Mouse (Mus musculus) hematopoietic stem cell, adult 5-6 weeks (primary cell): ENCODE measurements around the gene Wnt5b. TPM values are rescaled to one million over a fixed set of nuclear protein-coding genes. Genes with fewer than 3 reads are reported as not detected.

Experiments used
- ATAC-seq, 2 experiments: fragments of 125-278 bp in 1 of 2; replicated peaks in 1 of 2; 2 replicates each; pipeline ENCODE4 v1.8.0; 2016 to 2017; ENCODE audit warnings: inconsistent platforms in 2 of 2, mild to moderate bottlenecking in 2 of 2, moderate number of reproducible peaks in 2 of 2, low read depth in 1 of 2, moderate TSS enrichment in 1 of 2; ENCODE audit not compliant: low FRiP score in 2 of 2, poor library complexity in 2 of 2, severe bottlenecking in 2 of 2, insufficient read depth in 1 of 2, low TSS enrichment in 1 of 2
- total RNA-seq: library from RNA; stranded (forward); fragments of 172-1452, 232-1000 nt; gene quantifications from 2 replicates; pipeline ENCODE4 v1.2.3, GENCODE M21; 2017

Wnt5b gene
- total RNA-seq, 1 experiment from 2014 or later, result not detected

DNA sequence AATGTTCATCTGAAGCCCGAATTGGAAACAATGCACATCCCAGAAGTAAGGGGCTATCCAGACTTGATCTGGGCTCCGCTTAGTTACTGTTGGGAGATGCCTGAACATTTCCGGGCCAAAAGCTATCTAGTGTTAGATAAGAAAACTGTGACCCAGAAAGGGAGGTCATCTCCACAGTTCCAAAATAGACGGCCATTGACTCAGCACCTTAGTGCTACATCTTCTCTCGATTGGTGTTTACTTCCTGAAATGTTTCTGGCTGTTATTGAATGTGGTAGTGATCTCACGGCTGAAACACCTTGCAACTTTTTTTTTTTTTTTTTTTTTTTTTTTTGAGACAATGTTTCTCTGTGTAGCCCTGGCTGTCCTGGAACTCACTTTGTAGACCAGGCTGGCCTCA lies 68.2 kb downstream of the Wnt5b start:
- no peak for ATAC-seq

DNA sequence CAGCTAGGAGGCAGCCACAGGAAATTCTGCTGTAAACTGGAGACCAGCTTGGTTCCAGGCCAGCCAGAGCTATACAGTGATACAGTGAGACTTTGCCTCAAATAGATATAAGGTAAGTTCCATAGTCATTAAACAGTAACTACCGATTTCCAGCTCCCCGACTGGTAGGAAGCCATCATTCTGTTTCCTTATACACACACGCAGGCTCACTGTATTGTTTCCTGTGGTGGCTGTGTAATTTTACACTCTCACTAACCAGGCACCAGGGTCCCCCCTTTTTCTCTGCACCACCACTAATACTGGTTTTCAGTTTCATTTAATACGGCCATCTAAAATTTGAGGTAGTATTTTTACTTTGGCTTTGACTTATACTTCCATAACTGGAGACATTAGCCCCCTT lies 70.2 kb downstream of the Wnt5b start:
- peak; percentile 26 to 62; a peak in 2 of 4 replicates for ATAC-seq

DNA sequence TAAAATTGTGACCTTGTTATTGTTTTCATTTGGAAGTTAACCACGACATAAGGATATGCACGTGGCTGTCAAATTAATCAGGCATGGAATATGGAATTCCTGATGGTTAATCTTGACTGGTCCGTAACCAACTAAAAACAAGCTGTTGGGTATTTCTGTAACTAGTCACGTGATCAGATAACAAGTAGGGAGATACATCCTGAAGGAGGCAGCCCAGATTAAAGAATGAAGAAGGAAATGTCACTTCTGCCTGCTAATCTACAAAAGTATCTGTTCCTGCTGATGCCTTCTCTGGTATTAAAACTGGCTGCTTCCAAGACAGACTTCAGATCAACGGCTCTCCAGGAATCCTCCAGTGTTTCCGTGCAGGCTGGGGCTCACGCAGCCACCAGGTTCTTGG lies 70.7 kb downstream of the Wnt5b start:
- ATAC-seq, result no peak

GRCm38 (mm10) chr6:119472705-119473104 lies 71.4 kb downstream of the Wnt5b start:
- peak; percentile 29; a peak in 2 of 4 replicates for ATAC-seq

- no peak; a peak in 1 of 4 replicates for ATAC-seq
Measured at GRCm38 (mm10) chr6:119472135-119472534, 72.0 kb downstream of the Wnt5b start.

DNA sequence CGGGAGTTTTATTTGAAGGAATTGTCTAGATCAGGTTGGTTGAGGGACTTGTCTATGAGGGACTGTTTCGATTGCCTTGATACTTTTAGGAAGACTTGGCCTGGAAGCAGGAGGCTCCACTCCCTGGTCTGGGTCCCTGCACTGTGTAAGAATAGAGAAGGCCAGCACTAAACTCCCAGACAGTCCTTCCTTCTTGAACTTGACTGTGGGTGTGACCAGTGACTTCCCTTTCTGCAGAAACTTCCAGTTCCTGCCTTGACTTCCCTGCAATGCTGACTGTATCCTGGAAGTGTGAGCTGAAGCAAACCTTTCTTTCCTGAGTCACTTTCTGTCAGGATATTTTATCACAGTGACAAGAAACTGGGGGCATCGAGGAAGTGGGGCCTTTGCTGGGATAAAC lies 73.4 kb downstream of the Wnt5b start:
- ATAC-seq, result no peak

DNA sequence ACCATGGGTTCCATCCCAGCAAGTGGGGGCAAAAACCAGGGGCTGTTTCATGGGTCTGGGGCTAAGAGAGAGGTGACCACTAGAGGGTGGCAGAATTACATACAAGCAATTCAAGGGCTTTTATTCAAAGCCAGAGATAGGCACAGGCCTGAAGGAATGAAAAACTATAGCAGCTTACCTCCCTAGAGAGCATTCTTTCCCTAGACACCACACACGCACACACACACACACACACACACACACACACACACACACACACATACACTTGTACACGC lies 76.4 kb downstream of the Wnt5b start:
- peak in 1 of 2 experiments; percentile 34; a peak in 1 of 4 replicates for ATAC-seq

DNA sequence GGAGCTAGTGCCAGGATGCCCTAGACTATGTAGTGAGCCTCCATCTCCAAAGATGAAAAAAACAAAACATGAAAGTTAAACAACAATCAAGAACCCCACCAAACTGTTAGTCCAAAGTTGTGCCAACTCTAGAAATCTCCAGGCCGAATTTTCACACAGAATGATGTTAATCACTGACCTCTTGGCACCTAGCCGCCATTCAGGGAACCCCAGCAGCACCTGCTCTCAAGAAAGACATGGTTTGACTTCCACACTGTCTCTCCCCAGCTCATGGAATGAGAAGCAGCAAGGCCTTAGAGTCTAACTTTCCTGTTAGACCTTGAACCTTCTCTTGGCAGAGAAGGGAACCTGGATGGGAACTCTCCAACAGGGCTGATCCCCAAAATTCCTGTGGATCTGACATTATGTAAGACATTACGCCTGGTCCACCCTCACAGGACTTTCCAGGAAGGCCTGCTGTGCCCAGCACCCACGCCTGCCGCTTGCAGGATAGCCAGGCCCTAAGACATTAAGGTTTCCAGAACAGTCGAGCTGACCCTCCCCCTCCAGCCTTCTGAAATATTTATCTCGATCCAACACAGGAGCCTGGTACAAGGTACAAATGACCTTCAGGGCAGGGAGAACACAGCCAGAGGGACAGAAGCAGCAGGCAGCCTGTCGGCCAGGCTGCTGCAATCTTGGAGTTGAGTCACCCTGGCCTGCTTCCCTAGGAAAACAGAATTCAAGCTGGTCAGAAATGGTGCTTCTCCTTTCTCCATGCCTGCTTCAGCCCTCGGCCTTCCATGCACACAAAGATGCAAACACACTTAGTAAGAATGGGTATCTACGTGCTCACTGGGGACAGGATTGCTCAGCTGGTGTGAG lies 77.0 kb downstream of the Wnt5b start:
- no peak for ATAC-seq

- ATAC-seq, result no peak
Measured at GRCm38 (mm10) chr6:119466161-119466560, 78.0 kb downstream of the Wnt5b start.

- ATAC-seq, result no peak
Measured at GRCm38 (mm10) chr6:119460391-119460790, 83.8 kb downstream of the Wnt5b start.

- ATAC-seq, result no peak
Measured at GRCm38 (mm10) chr6:119459041-119459440, 85.1 kb downstream of the Wnt5b start.

DNA sequence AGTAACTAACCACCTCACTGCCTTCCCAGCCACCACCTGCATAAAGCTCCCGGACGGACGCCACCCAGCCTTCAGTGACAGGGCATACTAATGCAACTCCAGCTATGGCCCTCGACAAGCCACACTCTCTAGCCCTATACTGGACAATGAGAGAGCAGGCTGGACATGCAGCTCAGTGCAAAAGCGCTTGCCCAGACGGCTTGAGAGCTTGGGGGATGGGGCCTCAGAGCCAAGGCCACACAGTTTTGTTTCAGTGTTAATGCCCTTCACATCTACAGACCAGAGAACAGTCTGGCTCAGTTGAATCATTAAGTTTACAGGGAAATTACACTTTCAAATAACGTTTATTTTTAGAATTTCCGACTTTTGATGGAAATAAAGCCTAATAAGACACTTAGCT lies 86.0 kb downstream of the Wnt5b start:
- no peak for ATAC-seq

GRCm38 (mm10) chr6:119451981-119452499 lies 92.1 kb downstream of the Wnt5b start:
- ATAC-seq, result no peak

GRCm38 (mm10) chr6:119450965-119451943 lies 92.9 kb downstream of the Wnt5b start:
- ATAC-seq, result peak; percentile 61 to 79

DNA sequence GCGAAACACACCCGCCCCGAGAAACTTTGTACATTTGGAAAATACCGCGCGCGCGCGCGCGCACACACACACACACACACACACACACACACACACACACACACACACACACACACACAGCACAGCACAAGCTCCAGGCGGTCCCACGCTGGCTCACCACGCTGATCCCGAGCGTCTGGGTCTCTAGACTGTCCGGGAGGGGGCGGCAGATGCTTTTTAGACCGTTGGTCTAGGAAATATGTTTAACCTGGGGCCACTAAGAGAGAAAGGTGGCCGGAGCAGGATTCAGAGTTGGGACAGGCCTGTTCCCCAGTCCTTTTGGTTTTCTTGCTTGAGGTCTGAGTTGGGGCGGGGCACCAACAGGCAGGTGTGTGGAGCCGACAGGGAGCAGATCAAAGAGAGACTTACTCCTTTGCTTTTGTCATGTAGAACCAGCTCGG lies 95.1 kb downstream of the Wnt5b start:
- ATAC-seq, result no peak

DNA sequence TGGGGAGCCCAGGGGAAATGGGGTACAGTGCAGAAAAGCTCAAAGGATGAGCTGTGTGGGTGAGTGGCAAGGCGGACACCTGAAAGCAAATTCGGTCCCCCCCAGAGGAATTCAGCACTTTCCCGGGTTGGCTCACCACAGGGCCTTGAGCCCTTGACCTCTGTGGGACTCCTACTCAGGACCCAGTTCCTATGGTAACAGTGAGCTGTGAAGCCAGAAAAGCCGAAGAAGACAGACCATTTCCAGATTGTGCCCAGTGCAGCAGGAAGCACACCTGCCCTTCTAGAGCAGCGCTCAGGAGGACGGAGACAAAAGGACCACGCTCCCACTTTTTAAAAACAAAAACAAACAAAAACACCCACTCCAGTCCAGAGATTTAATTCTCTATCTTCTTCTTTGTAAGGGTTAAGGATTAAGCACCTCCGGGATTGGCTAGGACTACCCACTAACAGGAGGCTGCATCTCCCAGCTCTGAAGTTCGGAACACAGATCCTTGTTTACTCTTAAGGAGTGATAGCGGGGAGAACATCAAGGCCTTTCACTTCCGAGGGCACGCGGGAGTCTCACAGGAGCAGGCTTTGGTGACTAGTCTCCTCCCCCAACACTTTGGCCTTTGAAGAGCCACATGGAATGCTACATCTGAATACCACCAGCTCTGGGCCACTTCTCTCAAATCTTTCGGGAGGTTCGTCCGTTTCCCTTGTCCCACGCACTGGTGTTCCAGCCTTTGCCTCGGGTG lies 95.7 kb downstream of the Wnt5b start:
- ATAC-seq, result no peak
